8 mouse cellular contexts compared by ENCODE assay signal in the genomic region with DNA sequence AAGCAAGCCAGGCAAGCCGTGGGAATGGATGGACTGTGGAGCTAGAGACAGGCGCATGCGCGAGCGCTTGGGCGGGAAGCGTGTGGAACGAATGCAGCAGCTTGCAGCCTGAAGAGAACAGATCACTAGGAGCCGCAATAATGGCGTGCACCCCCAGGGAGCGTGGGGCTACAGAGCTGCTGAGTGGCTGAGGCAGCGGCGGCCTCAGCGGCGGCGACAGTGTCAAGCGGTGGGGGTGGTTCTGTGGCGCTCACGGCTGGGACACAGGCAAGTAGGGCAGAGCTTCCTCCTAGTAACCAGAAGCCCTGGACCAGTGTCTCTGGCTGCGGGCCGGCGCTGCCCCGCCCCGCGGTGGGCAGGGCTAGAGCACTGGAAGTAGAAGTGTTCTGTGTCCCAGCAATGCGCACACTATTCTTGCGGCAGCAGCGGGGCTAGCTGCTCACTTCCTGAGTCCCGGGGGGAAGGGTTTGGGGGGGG. TPM values are rescaled to one million over a fixed set of nuclear protein-coding genes. Genes with fewer than 3 reads are reported as not detected.
A peak's percentile ranks its signal among the peaks of the same experiment; 100 is the strongest.
DNase-seq lines count a peak whose midpoint lies in the region; ATAC-seq and TF ChIP-seq lines count a peak whose summit lies in the region.

No protein-coding gene starts in this region.

- H3K27me3 ChIP-seq in forebrain, embryonic 16.5 days (replicated peaks; ENCODE audit: control insufficient read depth, insufficient read depth, low read length), result no peaks in the 10 kb centered on the region
- no peaks in the 10 kb centered on the region for H3K27me3 ChIP-seq in lung, embryonic 15.5 days

- H3K4me3 ChIP-seq in ES-E14 (ENCODE audit: insufficient read depth in 1 of 2, low read depth in 1 of 2, low read length in 2 of 2, poor library complexity in 1 of 2, severe bottlenecking in 1 of 2), result peak overlapping the region; percentile 68 to 81
- peak overlapping the region; percentile 52 for H3K4me3 ChIP-seq in forebrain, embryonic 16.5 days (replicated peaks; ENCODE audit: low read length)
- H3K4me3 ChIP-seq in lung, embryonic 15.5 days, result peak overlapping the region; percentile 61

- ATAC-seq in forebrain, embryonic 16.5 days, result peak; percentile 99
- ATAC-seq in lung, embryonic 15.5 days (ENCODE audit: borderline replicate concordance, extremely low read depth, low FRiP score, low TSS enrichment), result peak; percentile 99

- no peak overlapping the region for H3K27ac ChIP-seq in ES-E14 (ENCODE audit: insufficient read depth, low read depth, low read length, poor library complexity, severe bottlenecking)
- H3K27ac ChIP-seq in forebrain, embryonic 16.5 days (ENCODE audit: low read length), result peak overlapping the region; percentile 90
- H3K27ac ChIP-seq in lung, embryonic 15.5 days, result peak overlapping the region; percentile 98

- H3K36me3 ChIP-seq in ES-E14 (ENCODE audit: control insufficient read depth, insufficient read depth, low read length, poor library complexity, severe bottlenecking), result no peaks in the 10 kb centered on the region
- no peaks in the 10 kb centered on the region for H3K36me3 ChIP-seq in forebrain, embryonic 16.5 days (ENCODE audit: control insufficient read depth, insufficient read depth)
- no peaks in the 10 kb centered on the region for H3K36me3 ChIP-seq in lung, embryonic 15.5 days

- peak overlapping the region; percentile 95 for H3K4me2 ChIP-seq in forebrain, embryonic 16.5 days (ENCODE audit: low read length)
- peak overlapping the region; percentile 90 for H3K4me2 ChIP-seq in lung, embryonic 15.5 days

- H3K4me1 ChIP-seq in ES-E14 (ENCODE audit: control insufficient read depth in 2 of 2, insufficient read depth in 2 of 2, low read length in 2 of 2, poor library complexity in 1 of 2), result no peaks in the 10 kb centered on the region
- peaks cover 10% of the 10 kb centered on the region for H3K4me1 ChIP-seq in forebrain, embryonic 16.5 days (replicated peaks; ENCODE audit: control insufficient read depth, insufficient read depth, low read length)
- H3K4me1 ChIP-seq in lung, embryonic 15.5 days, result peaks cover 15% of the 10 kb centered on the region

- peak overlapping the region; percentile 55 for H3K9ac ChIP-seq in ES-E14 (ENCODE audit: insufficient read depth, low read depth, low read length, poor library complexity, severe bottlenecking)
- peak overlapping the region; percentile 65 for H3K9ac ChIP-seq in forebrain, embryonic 16.5 days (replicated peaks; ENCODE audit: low read depth, low read length)
- peak overlapping the region; percentile 57 for H3K9ac ChIP-seq in lung, embryonic 15.5 days

- peak; percentile 68 for DNase-seq in ES-E14 (ENCODE audit: low read depth, low spot score)
- peak; percentile 97 for DNase-seq in cerebellum, adult 11-12 months
- DNase-seq in heart, postnatal 4 days, result peak; percentile 91
- DNase-seq in layer of hippocampus, adult 8-10 months (ENCODE audit: low spot score in 2 of 2), result peak; percentile 86 to 88
- peak; percentile 87 for DNase-seq in ovary, adult 18-20 months (ENCODE audit: low spot score)
- peak; percentile 83 for DNase-seq in thymus, postnatal 0 days (ENCODE audit: low spot score)

- in situ Hi-C loops in ES-E14 (cut with MboI; ENCODE audit: low sequenced_read_pairs in 2 of 2, unreplicated experiment in 2 of 2), result no loop called here

- no peaks in the 10 kb centered on the region for H3K9me3 ChIP-seq in ES-E14 (ENCODE audit: control insufficient read depth, insufficient read depth, low read depth, low read length)
- no peaks in the 10 kb centered on the region for H3K9me3 ChIP-seq in forebrain, embryonic 16.5 days (ENCODE audit: control insufficient read depth, low read length)
- H3K9me3 ChIP-seq in lung, embryonic 15.5 days, result no peaks in the 10 kb centered on the region

- WGBS in forebrain, embryonic 16.5 days, result under 1% methylated on average over 29 of the region's 29 CpGs
- WGBS in lung, embryonic 15.5 days, result under 1% methylated on average over 29 of the region's 29 CpGs

TF ChIP-seq in ES-E14, 5 proteins besides CTCF, POLR2A, EP300 and RAD21:
- TF ChIP-seq HCFC1 (IDR thresholded peaks at IDR 0.05; ENCODE audit: borderline replicate concordance, insufficient read depth, low read length), result no peak
- no peak for TF ChIP-seq ZC3H11A (IDR thresholded peaks at IDR 0.05; ENCODE audit: borderline replicate concordance, low read depth, low read length)
- TF ChIP-seq ZNF384 (IDR thresholded peaks at IDR 0.05; ENCODE audit: low read depth, low read length), result no peak
- TF ChIP-seq MAFK (IDR thresholded peaks at IDR 0.05; ENCODE audit: insufficient read depth, low read depth, low read length), result no peak
- no peak for TF ChIP-seq CHD2 (IDR thresholded peaks at IDR 0.05; ENCODE audit: low read depth, low read length)

RNA-seq across cellular contexts. Expression of a gene that starts 7.3 kb away (rescaled TPM):
- total RNA-seq in ES-E14 (2012; rRNA removed), result not detected in 2 replicates
- not detected in 2 replicates for polyA plus RNA-seq in forebrain, embryonic 16.5 days (2015; fragmentation: Nextera tagmentation; extraction: Ambion mirVana)
- total RNA-seq in heart, postnatal 4 days (2021), result not detected
- total RNA-seq in layer of hippocampus, adult 8-10 months (2022), result not detected
- polyA plus RNA-seq in lung, embryonic 15.5 days (2015; fragmentation: Nextera tagmentation; extraction: Ambion mirVana), result 1.8 and 2.0 TPM in 2 replicates
- polyA plus RNA-seq in thymus, postnatal 0 days (2015; fragmentation: Nextera tagmentation; extraction: Ambion mirVana), result 1.9 and 3.2 TPM in 2 replicates

RNA-seq across cellular contexts. Expression of a gene that starts 16.9 kb away (rescaled TPM):
- not detected in 2 replicates for total RNA-seq in ES-E14 (2012; rRNA removed)
- not detected in 2 replicates for polyA plus RNA-seq in forebrain, embryonic 16.5 days (2015; fragmentation: Nextera tagmentation; extraction: Ambion mirVana)
- total RNA-seq in heart, postnatal 4 days (2021), result not detected
- total RNA-seq in layer of hippocampus, adult 8-10 months (2022), result not detected
- polyA plus RNA-seq in lung, embryonic 15.5 days (2015; fragmentation: Nextera tagmentation; extraction: Ambion mirVana), result not detected in 2 replicates
- 1.6 and 1.8 TPM in 2 replicates for polyA plus RNA-seq in thymus, postnatal 0 days (2015; fragmentation: Nextera tagmentation; extraction: Ambion mirVana)

RNA-seq across cellular contexts. Expression of a gene that starts 30.5 kb away (rescaled TPM):
- total RNA-seq in ES-E14 (2012; rRNA removed), result not detected in 2 replicates
- not detected in 2 replicates for polyA plus RNA-seq in forebrain, embryonic 16.5 days (2015; fragmentation: Nextera tagmentation; extraction: Ambion mirVana)
- not detected for total RNA-seq in heart, postnatal 4 days (2021)
- not detected for total RNA-seq in layer of hippocampus, adult 8-10 months (2022)
- polyA plus RNA-seq in lung, embryonic 15.5 days (2015; fragmentation: Nextera tagmentation; extraction: Ambion mirVana), result not detected in 2 replicates
- 2.8 and 3.9 TPM in 2 replicates for polyA plus RNA-seq in thymus, postnatal 0 days (2015; fragmentation: Nextera tagmentation; extraction: Ambion mirVana)

RNA-seq across cellular contexts. Expression of a gene that starts 43.9 kb away (rescaled TPM):
- total RNA-seq in ES-E14 (2012; rRNA removed), result not detected in 2 replicates
- polyA plus RNA-seq in forebrain, embryonic 16.5 days (2015; fragmentation: Nextera tagmentation; extraction: Ambion mirVana), result not detected in 2 replicates
- not detected for total RNA-seq in heart, postnatal 4 days (2021)
- total RNA-seq in layer of hippocampus, adult 8-10 months (2022), result not detected
- not detected in 2 replicates for polyA plus RNA-seq in lung, embryonic 15.5 days (2015; fragmentation: Nextera tagmentation; extraction: Ambion mirVana)
- polyA plus RNA-seq in thymus, postnatal 0 days (2015; fragmentation: Nextera tagmentation; extraction: Ambion mirVana), result 0.65 and 1.1 TPM in 2 replicates

RNA-seq across cellular contexts. Expression of a gene that starts 43.9 kb away (rescaled TPM):
- not detected in 2 replicates for total RNA-seq in ES-E14 (2012; rRNA removed)
- polyA plus RNA-seq in forebrain, embryonic 16.5 days (2015; fragmentation: Nextera tagmentation; extraction: Ambion mirVana), result not detected in 2 replicates
- not detected for total RNA-seq in heart, postnatal 4 days (2021)
- not detected for total RNA-seq in layer of hippocampus, adult 8-10 months (2022)
- polyA plus RNA-seq in lung, embryonic 15.5 days (2015; fragmentation: Nextera tagmentation; extraction: Ambion mirVana), result 0.71 TPM in 1 of 2 replicates, not detected in the other
- 3.0 TPM in 2 replicates for polyA plus RNA-seq in thymus, postnatal 0 days (2015; fragmentation: Nextera tagmentation; extraction: Ambion mirVana)
